Mouse (Mus musculus): ENCODE data around the gene Gm21732.
"Not testable (repeated sequence)": the region's sequence is repeated elsewhere in the genome, so short reads cannot be mapped to it uniquely, and the experiment has no call there.

The Gm21732 gene

DNA sequence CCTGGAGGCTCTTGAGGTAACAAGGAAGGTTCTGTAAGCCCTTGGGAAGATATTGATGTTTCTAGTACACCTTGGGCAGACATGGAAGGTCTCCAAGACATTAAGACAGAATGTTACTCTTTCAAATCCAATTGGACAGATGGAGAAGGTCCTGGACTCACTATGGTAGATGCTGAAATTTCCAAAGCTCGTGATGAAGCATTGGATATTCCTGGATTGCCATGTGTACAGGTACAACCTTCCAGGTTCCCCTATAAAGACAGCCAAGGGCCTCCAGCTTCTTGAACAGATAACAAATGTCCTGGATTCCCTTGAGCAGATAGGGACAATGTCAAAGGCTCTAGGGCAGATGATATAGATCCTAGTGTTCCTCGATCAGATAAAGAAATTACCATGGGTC is at the start of gene Gm21732:
Gm21732 (minus strand) TSS at position 101 of the 400 bp plus-strand sequence.
- DNase-seq (ENCODE audit: low spot score in 2 of 2) = not testable (repeated sequence)

All from spleen, postnatal 36 days (tissue).